Mouse (Mus musculus) erythroblast, adult 5-6 weeks (primary cell): ENCODE results near the gene Prss38. TPM values are rescaled to one million over a fixed set of nuclear protein-coding genes. Genes with fewer than 3 reads are reported as not detected.
A peak's percentile ranks its signal among the peaks of the same experiment; 100 is the strongest.
"Not testable (repeated sequence)": the region's sequence is repeated elsewhere in the genome, so short reads cannot be mapped to it uniquely, and the experiment has no call there.

Experiments used
- ATAC-seq: replicated peaks from 2 replicates; pipeline ENCODE4 v1.8.0; 2016; ENCODE audit warnings: moderate number of reproducible peaks, mild to moderate bottlenecking, moderate TSS enrichment, inconsistent platforms; ENCODE audit not compliant: poor library complexity, low FRiP score, severe bottlenecking
- total RNA-seq, 2 experiments: library from RNA; stranded (forward) in 1 of 2; stranded (reverse) in 1 of 2; fragments of 150-400 nt in 1 of 2; fragments of 200-764, 138-1000 nt in 1 of 2; gene quantifications; 2 replicates each; pipeline versions ENCODE4 v1.2.3 to v1.2.4; 2015 to 2017; ENCODE audit warnings: low replicate concordance in 2 of 2

The Prss38 gene
- total RNA-seq, 2 experiments from 2014 or later: not detected

DNA sequence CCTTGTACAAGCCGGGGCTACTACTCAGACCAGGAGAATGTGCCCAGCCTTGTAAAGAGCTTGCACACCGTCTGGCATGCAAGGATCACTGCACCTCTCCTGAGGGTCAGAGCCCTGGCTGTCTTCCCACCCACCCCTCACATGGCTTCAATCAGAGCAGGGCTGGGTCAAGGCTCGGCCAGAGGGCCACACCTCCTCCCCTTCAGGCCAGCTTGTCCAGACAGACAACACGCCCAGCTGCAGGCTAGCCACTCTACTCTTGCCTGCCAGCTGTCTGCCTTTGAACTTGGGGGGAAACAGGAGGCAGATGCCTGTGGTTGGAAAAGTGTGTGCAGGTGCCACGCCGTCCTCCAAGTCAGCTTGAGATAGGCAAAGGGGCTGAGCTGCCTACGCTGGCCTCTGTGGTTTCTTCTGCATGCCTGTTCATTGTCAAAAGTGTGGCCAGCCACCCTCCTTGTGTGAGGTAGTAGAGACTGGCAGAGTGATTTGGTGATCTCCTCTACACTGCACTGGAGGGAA, 9.0 kb upstream of the Prss38 start:
- no peak for ATAC-seq

DNA sequence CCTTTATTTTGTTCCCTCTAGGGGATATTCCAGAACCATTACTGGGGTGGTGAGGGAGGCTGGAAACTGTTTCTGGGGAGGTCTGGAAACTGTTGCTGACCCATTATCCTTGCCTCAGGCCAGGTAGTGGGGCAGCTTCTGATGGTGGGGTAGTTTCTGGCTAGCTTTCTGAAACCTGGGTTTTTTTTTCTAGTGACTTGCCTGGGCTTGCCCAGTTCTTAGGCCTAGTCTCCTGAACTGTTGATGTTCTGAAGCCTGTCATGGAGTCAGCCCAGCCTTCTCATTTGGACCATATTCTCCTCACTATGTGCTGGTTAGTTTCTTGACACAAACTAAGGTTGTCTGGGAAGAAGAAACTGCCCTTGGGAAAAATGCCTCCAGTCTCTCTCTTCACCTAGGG, 4.1 kb upstream of the Prss38 start:
- no peak for ATAC-seq

DNA sequence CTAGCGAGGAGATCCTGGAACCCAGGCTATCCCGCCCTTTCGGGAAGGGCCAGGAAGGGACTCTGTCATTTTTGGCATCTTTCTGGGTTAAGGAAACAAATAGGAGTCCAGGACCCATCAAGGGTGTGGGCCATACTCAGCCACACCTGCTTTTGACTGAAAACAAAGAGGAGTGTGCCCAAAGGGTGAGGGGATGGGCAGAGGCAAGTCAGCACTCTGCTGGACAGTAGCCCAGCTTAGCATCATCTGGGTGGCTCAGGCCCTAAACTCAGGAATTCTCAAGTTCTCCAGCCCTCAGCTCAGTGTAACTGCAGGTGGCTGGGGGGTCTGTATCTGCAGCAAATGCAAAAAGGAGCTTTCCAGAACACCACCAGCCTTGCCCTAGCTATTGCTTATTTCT, 2.5 kb upstream of the Prss38 start:
- no peak for ATAC-seq

DNA sequence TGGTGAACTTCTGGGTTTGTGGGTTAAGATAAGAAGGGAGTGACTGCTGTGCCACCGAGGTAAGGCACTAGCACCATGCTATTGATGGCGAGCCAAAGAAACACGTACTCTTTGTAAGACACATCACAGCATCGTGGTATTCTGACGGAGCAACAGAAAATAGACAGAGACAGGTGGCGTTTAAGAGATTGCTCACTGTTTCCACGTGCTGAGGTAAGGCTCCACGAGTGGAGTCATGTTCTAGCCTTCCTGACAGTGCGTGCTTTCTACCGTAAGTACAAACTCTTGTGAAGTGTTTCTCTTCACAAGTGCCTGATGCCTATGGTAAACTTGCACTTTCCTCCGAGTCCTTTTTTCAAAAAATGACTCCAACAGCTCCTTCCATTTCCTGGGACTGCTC, 5.6 kb downstream of the Prss38 start:
- ATAC-seq: no peak

DNA sequence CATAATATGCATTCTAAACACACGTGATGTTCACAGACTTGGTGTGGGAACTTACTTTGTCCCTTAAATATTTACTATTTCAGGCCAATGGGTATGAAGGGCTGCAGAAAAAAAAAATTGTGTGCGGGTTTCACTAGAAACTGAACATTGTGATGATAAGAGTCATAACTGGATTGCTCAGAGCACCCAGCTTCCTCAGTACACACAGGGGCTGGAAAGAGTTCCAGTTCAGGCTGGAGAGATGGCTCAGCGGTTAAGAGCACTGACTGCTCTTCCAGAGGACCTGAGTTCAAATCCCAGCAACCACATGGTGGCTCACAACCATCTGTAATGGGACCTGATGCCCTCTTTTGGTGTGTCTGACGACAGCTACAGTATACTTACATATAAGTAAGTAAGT, 7.5 kb downstream of the Prss38 start:
- ATAC-seq: not testable (repeated sequence)

DNA sequence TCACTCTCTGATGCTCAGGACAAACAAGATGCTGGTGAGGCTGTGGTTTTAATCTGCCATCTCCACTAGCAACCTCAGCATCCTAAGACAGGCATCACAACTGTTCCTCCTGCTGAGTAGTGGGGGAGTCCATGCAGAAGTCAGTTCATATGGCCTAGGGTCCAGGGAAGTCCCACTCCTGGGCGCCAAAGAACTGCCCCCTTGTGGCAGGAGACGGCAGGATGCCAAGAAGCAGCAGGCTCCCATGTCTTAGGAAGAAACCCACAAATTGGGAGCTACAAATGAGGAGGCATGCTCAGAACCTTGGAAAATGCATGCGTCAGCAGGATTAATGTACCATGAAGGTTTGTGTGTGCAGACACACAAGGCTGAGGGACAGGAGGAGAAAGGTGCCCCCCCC, 8.8 kb downstream of the Prss38 start:
- no peak for ATAC-seq

DNA sequence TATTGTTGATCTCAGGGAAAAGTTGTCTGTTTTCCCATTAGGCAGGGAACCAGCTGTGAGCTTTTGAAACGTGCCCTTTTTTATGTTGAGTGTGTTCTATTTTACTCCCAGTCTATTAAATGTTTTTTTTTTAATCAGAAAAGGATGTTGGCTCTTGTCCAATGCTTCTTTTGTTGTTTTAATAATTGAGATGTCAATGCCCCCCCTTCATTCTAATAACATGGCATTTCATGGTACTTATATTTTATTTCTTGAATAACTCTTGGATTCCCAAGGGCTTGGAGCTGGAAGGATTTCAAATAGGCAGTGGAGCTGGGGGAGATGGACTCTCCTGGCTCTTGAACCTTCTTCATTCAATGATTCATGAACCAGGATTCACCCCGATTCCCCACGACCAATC, 9.4 kb downstream of the Prss38 start:
- ATAC-seq: no peak

DNA sequence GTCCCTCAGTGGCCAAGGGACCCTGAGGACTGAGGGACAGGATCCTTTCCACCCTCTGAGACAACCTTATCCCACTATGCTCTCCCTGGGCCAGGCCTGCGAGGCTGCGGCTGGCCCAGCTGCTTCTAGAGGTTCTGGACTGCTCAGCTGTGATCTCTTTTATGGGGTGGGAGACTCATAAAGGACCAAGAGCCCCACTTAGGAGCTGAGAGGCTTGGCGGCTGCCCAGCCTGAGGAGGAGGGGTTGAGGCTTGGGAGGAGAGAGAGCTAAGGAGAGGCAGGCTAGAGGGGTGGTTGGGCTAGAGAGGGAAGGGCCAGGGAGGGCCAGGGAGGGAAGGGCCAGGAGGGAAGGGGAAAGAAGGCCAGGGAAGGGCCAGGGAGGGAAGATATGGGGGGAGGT, 11.0 kb downstream of the Prss38 start:
- no peak for ATAC-seq

DNA sequence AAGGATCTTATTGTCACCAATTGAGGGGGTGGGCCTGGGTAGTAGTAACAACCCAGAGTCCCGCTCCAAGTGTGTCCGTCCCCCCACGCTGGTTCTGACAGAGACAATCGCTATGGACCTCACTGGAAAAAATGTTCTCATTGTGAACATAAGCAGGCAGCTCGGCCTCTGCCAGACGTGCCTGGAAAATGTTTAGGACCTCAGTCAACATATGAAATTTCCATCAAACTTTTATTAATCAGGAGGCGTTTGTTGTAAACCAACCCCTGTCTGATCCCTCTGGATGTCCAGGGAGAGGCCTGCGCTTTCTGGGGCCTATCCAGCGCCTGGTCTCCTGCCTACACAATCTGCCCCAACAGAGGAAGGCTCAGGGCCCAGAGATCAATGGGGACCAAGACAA, 11.4 kb downstream of the Prss38 start:
- ATAC-seq: no peak

DNA sequence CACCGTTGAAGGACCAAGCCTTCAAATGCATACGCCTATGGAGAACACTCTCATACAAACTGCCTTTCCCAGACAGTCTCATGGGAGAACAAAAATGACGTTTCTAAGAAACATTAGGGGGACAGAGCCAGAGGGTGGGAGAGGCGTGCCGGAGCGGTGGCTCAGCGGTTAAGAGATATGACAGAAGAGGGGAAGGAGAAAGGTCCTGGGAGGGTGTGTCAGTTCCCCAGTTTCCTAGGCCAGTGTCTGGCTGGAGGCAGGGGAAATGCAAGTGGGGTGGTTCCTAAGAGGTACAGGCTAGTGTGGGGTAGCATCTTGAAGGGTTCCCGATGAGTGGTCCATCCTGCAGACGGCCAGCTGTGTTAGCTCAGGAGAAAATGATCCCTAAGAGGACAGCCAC, 14.2 kb downstream of the Prss38 start:
- no peak for ATAC-seq

DNA sequence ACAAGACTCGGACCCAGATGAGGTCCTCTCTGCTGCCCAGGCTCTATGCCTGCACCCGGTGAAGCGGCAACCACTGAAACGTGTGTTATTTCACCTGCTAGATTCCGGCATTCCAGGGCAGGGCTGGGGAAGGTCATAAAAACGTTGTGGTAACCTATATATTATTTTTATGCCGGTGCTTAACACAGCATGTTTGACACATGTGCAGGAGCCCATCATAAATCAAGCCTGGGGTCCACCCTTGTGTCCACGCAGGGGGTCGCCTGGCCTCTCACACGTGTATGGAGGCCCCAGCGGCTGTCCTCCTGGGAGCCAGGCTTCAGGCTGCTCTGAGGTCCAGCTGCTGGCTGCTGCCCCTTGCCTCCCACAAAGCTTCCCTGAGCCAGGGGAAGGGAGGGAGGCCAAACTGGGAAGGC, 18.6 kb downstream of the Prss38 start:
- ATAC-seq: no peak

DNA sequence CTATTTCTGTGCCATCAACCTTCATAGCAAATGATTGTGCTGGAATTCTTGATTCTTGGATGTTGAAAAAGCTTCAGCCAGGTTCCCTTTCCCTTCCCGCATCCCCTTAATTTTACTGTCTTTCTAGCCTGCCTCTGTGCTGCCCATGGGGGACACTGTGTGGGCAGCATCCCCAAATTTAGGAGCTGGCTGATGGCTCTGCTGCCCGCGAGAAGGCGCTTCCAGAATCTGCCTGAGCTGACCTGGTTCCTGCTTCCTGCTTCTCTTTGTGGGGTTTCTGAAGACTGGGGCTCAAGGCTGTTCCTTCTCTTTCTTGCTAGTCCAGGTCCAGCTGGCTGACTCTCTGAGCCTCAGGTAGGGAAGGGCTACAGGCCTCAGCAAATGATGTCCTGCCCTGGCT, 20.7 kb downstream of the Prss38 start:
- ATAC-seq: no peak

DNA sequence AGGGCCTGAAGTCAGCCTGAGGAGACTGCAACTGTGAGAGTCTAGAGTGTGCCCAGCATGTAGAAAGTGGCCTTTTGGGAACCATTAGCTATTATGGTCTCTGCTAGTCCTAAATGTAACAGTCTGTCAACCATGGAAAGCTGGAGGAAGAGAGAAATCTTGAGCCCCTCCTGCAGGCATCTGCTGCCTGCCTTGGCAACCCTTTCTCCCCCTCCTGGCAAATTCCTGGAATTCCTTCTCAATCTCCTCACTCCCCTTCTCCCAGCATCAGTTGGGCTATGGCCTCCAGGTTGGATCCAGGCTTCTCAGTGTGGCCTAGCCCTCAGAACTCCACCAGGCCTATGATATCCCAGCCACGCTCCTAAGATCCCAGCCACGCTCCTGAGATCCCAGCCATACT, 25.1 kb downstream of the Prss38 start:
- ATAC-seq: no peak

DNA sequence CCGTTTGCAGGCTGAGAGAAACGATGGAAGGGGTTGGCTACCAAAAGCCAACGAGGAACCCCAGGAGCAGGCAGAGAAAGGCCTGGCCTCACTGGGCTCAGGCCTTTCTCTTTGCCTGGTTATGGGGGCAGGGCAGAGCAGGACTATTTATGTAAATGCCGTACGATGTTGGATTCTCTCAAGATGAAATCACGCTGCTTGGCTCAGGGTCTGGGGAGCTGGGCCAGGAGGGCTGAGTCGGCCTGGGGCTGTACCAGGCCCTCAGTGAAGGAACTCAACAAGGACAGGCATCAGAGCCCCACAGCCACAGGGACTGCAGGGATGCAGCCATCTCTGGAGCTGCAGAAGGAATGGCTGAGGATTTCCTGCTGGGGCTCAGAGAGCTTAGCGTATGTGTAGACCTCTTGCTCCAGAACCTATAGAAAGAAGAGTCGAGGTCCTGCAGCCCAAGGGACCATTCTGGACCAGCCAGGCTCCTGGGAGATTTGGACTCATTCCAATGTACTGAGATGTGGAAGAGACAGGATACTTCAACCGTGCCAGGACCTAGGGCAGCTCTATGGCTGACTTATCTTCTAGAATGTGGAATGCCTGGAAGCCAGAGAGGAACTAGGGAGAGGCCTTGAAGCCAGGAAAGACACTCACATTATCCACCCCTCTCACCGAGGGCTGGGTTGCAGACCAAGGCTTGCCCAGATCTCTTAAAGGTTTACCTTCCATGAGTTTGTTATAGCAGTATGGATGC, 29.1 kb downstream of the Prss38 start:
- ATAC-seq: 0 out of 2 replicates have a peak, but pooled peaks have one; percentile 7

DNA sequence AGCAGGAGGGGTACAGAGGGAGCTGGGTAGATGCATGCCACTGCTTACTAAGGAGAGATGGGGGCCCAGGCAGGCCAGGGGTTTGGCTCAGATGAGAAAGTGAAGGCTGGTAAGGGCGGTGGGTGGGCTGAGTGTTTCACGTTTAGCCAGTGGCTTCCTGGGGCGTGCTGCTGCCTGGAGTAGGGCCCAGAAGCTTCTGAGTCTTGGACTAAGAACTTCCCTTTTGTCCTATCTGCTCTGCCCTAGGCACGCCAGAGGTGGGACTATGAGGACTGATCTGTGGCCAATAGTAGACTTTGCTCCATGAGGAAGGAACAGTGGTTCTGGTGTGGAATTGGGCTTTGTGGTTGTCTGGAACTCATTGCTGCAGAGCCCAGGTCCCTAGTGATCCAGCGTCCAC, 32.5 kb downstream of the Prss38 start:
- ATAC-seq: no peak

DNA sequence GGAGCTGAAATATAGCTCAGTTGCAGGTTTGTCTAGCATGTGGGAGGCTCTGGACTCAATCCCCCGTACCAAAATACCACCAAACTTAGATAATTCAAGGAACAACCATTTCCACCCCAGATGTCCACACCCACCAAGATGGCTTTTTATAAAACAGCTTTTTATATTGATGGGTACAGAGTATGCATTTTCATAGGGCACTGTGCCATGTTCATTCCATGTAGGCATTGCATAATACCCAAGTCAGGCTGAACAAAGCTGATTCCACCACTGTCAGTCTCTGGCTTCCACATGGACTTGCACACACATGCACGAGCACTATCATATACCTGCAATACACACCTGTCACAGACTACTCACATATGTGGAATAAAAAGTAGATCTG, 36.7 kb downstream of the Prss38 start:
- ATAC-seq: no peak

DNA sequence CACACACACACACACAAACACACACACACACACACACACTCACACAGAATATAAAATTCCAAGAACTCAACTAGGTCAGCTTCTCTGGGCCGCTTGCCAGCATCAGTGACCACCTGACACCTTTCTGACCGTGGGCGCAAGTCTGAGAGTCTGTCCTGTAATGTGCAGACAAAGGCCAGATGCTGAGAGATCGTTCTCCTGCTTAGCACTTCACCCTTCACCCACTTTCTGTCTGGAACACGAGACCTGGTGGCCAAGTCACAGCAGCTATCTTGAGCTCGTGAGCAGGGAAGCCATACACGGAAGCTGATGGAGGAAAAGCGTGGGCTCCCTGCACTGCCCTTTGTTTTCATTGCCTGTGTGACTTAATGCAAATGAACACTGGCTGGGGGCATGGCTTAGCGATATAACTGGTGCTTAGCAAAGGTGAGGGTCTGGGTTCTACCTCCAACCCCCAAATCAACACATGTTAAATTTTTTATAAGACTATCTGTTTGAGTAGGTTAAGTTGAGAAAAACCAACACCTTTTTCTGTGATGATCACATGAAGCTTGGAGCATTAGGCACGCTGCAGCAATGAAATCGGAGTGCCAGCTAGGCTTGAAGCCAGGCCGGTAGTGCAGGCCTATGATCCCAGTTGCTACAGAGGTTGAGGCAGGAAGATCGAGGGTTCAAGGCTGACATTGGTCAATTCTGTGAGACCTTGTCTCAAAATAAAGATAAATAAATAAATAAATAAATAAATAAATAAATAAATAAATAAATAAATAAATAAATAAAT, 37.3 kb downstream of the Prss38 start:
- no peak for ATAC-seq

DNA sequence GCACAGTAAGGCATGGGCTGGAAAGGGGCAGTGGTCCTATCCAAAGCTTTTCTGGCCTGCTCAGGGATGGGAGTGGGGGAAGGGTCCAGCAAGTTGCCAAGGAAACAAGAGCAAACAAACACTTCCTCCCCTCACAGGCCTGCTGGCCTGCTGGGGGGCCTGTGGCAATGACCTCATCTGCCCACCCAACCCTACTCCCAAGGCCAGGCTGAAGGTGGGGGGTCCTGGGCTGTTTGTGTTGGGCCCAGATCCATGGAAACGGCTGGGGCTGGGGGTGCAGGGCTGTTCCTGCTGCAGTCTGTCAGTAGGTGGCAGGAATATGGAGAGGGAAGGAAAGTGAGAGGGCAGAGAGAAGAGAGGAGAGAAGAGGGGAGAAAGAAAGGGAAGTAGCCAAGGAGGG, 39.1 kb downstream of the Prss38 start:
- ATAC-seq: no peak

DNA sequence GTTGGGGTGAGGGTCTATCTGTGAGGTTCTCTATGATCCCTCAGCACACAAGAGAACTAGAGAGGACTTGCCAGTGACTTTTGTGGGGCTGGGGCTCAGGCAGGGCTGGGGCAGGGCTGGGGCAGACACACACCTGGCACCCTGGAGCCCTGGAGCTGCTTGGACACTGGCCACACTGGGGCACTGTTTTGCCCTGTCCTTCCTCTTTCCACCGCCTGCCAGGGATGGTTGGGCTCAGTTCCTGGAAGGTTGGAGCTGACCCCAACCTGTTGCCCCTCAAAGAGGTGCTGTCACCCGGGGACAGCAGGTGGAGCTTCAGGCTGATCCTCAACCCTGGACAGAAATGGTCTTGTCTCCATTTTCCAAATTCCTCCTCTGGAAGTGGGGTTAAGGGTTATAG, 39.5 kb downstream of the Prss38 start:
- ATAC-seq: no peak

DNA sequence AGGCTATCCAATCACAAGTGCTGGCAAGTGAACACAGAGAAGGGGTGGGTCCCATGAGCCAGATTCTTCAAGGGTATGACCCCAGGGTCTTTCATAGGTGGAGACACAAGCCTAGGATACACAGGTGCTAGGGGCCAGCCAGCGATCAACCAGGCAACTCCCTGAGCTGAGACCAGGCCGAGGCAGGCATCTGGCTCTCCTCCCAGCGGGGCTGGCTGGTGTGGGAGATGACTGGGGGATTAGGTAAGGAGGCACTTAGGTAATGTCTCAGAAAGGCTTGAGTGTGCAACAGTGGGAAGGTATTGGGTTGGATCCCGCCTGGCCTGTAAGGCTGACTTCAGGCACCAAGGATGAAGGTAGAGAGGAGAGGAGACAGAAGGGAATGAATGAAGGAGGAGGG, 40.3 kb downstream of the Prss38 start:
- no peak for ATAC-seq

DNA sequence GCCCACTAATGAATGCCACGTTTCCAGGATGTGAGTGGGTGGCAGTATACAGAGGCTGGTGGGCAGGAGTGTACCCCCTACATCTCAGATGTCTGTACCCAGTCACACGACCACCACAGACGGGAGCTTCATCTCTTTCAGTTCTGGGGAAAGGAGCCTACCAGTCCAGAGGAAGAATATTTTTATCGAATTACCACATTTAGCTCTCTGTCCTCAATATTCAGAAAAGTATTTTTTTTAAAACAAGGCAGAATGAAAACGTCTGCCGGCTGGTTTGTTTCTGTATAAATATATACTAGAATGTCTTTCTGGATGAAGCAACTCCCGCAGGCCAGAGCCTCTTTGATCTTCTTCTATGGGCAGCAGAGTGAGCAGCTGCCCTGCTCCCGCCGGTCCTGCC, 42.5 kb downstream of the Prss38 start:
- no peak for ATAC-seq
